Mouse (Mus musculus): Measurements from ENCODE around the gene Pcgf3.

The Pcgf3 gene

DNA sequence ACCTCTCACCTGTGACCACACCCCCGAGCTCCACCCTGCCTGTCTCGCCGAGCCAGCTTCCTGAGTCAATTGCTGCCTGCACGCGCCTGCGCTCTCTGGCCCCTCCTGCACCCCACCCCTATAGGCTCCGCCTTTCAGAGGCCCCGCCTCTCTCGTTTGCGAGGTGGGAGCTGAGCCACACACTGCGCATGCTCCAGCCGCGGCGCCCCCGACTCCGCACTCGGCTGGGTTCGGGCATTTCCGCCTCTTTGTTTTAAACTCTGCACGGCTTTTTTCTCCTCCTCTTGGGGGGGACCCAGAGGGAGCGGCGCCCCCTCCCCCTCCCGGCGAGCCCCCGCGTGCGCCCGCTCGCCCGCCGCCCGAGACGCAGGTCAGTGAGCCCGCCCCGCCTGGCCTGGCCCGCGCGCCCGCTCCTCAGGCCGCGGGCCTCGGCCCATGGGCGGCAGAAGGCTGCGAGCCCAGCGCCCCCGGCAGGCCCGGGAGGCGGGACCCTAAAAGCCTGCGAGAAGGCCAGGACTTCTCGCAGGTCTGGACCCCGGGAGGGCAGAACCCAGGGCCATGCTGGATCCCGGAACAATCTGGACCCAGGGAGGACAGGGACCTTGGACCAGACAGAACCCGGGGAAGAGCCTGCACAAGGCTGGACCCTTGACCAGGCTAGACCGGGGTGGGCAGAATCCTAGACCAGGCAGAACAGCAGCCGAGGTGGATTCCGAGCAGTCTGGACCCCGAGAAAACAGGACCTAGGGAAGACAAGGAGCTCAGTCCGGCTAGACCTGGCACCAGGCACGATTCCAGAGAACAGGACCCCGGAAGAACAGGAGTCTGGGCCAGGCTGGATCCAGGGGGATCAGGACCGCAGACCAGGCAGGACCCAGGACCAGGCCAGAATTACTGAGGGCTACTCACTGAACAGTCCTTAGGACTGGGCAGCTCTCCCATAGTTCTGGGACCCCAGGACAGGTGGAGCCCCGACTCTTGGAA lies at the start of gene Pcgf3:
TSS of gene Pcgf3 (plus strand) at position 151 of the 984 bp plus-strand sequence.
- in situ Hi-C loops (cut with MboI, MseI), result no loop called here

DNA sequence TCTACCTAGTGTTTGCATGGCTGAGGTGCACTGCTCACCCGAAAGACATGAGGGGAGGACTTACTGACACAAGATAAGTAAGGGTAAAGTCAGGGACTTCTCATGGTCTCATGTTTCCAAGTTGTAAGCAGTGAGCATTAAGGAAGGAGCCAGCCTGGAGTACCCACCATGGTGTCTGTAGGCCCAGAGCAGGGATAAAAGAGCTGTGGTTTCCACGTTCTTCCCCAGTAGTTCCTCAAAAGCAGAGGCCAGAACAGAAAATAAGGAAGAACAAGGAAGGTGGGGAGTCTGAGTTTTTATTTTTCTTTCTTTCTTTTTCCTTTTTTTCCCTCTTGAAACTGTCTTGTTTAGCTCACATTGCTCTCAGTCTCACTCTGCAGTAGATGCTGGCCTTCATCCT lies 46.3 kb upstream of the Pcgf3 start:
- in situ Hi-C loops (cut with MboI, MseI), result no loop called here

GRCm38 (mm10) chr5:108422741-108423140 lies 38.3 kb upstream of the Pcgf3 start:
- in situ Hi-C loops (cut with MboI, MseI), result no loop called here

DNA sequence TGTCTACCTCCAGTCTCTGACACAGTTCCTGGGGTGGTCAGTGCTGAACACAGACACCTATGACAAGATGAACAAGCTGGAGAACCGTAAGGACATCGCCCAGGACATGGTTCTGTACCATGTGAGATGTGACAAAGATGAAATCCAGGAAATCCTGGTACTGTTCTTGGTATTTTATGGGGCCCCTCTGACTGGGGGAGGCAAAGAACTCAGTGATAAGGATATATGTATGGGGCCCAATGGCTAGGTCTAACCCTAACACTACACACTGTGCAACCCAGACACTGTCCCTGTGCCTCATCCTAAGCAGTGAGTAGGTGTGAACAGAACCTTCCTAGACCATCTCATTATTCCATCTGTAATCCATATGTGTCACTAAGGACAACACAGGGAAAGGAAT lies 37.6 kb upstream of the Pcgf3 start:
- in situ Hi-C loops (cut with MboI, MseI), result no loop called here

DNA sequence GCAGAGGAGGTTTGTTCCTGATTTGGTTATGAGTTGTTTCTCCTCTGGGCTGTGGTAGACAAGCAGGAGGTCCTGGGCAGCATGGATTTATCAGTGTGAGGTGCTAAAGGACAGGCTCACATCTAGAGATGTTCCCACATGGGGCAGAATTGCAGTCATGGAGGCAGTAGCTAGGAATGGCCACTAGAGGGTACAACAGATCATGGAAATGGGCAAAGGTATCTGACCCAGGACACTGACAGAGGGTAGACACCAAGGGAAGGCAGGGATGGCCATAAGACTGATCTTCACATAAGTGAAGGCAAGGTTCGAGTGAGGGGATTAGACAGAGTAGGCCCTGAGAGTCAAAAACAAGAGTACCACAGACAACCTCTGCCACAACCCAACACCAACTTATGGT lies 33.8 kb upstream of the Pcgf3 start:
- in situ Hi-C loops (cut with MboI, MseI), result no loop called here

- in situ Hi-C loops (cut with MboI, MseI), result no loop called here
Measured at GRCm38 (mm10) chr5:108431196-108431595, 29.8 kb upstream of the Pcgf3 start.

GRCm38 (mm10) chr5:108433804-108434587 lies 27.0 kb upstream of the Pcgf3 start, which contains the start of gene Atp5k:
Gene Atp5k, minus strand, starts transcription at chr5:108434448.
- in situ Hi-C loops (cut with MboI, MseI), result no loop called here

GRCm38 (mm10) chr5:108436101-108436500 lies 24.9 kb upstream of the Pcgf3 start:
- in situ Hi-C loops (cut with MboI, MseI), result no loop called here

DNA sequence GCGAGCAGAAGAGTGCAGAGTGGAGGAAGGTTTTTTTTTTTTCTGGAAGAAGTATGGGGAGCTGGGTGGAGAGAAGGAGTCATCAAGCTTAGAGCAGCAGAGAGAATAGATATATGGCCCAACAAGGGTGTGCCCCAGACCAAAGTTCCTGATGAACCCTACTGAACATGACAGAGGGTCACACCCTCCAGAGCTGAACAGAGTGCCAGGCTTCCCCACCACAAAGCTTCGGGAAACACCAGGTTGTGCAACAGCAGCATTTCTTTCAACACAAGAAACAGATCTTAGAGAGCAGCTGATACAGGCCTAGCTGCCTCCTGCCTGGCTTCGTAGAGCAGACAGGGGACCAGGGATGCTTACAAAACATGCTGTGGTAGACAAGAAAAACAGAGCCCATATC lies 14.1 kb upstream of the Pcgf3 start:
- in situ Hi-C loops (cut with MboI, MseI), result no loop called here

- in situ Hi-C loops (cut with MboI, MseI), result no loop called here
Measured at GRCm38 (mm10) chr5:108447857-108448256, 13.2 kb upstream of the Pcgf3 start.

DNA sequence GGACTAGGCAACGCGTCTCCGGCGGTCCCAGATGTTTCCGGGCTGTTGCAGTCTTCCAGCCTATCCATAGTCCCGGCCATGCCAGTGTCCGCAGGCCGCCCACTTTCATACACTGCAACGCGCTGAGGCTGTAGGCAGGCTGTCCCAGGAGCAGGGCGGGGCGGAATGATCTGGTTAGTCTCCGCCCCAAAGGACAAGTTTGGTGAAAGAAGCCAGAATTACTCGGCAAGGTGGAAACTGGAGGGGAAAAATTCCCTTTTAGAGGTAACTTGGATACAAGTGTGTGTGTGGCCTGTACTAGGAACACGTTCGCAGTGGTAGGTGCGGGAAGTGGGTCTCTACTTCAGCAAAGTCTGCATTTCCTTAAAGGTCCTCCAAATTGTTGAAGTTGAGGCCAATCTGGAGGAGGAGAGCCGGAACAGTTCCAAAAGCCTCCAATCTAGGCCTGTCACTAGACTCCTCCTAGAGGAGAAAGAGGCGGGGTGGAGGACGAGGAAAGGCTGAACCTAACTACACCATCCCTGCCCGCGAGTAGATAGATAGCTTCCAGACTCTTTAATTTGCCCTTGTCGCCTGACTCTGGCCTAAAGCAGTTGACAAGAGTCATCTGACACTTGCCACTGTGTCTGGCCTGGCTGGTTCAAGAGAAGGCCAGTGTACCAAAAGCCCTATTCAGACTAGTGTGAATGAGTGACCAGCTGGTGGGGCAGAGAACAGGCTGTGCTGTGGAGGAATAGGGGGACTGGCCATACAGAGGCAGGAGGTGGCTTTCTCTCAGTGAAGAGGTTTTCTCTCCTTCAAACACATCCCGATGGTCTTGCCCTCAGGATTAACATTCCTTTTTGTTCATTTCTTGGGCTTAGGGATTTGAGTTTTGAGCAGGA lies 12.0 kb upstream of the Pcgf3 start, which contains the start of gene Mfsd7a:
TSS of gene Mfsd7a (minus strand) at position 107 of the 884 bp plus-strand sequence.
- in situ Hi-C loops (cut with MboI, MseI), result no loop called here

- in situ Hi-C loops (cut with MboI, MseI), result no loop called here
Measured at GRCm38 (mm10) chr5:108450837-108451540, 10.0 kb upstream of the Pcgf3 start.

GRCm38 (mm10) chr5:108451611-108452010 lies 9.4 kb upstream of the Pcgf3 start:
- in situ Hi-C loops (cut with MboI, MseI), result no loop called here

GRCm38 (mm10) chr5:108452422-108452821 lies 8.6 kb upstream of the Pcgf3 start:
- in situ Hi-C loops (cut with MboI, MseI), result no loop called here

GRCm38 (mm10) chr5:108454094-108454493 lies 6.9 kb upstream of the Pcgf3 start:
- in situ Hi-C loops (cut with MboI, MseI), result no loop called here

GRCm38 (mm10) chr5:108458706-108459105 lies 2.3 kb upstream of the Pcgf3 start:
- in situ Hi-C loops (cut with MboI, MseI), result no loop called here

GRCm38 (mm10) chr5:108460461-108460860 lies 571 bp upstream of the Pcgf3 start:
- in situ Hi-C loops (cut with MboI, MseI), result no loop called here

DNA sequence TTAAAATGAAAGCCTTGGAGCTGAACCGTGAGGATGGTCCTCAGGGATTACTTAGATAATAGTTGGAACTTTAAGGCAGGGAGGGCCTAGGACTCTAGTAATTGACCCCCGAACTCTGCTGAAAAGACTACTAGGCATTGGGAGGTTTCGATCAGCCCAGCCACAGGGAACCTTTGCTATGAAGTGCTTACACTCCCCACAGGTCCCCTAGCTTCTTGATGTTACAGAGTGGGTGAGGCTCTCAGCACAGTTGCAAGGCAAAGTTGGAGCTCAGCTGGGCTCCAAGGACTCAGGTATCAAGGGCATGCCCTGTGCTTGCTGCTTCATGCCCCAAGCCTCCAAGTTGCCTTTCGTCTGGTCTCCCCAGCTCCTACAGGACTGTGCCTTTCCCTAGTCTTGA lies 1.4 kb downstream of the Pcgf3 start:
- in situ Hi-C loops (cut with MboI, MseI), result no loop called here

- in situ Hi-C loops (cut with MboI, MseI), result no loop called here
Measured at GRCm38 (mm10) chr5:108465131-108465891, 4.3 kb downstream of the Pcgf3 start.

DNA sequence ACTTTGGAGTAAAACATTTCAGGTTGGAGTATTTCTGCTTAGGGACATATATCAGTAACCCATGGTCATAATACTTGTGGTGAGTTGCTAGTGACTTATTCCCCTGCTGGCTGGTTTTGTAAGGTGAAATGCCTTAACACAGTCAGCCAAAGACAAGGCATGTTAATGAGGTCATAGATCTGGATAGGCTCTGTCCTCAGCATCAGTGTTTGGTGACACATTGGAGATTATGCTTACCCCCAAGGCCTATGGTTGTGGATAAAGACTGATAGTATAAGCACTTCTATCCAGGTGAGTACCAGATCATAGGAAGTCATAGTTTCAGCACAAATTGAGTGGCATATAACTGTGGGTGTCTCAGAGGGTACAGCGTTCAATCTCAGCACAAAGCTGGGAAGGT lies 5.6 kb downstream of the Pcgf3 start:
- in situ Hi-C loops (cut with MboI, MseI), result no loop called here

Data from T-helper 17 cell (primary cell).